ENCODE assay signal across 21 mouse cellular contexts in genomic region chr10:58343552-58343951, GRCm38 (mm10). TPM values are rescaled to one million over a fixed set of nuclear protein-coding genes. Genes with fewer than 3 reads are reported as not detected.
DNase-seq lines count a peak whose midpoint lies in the region; ATAC-seq and TF ChIP-seq lines count a peak whose summit lies in the region.
"Had no signal": no experiment of that assay in that cellular context is flagged by ENCODE, and none has a peak within 500 bp of the region (broad histone marks: within the 10 kb centered on the region; RNA-seq: fewer than 3 reads in every experiment).

No protein-coding gene starts in this region.

- DNase-seq in gastrocnemius, adult 2 months = no peak
- DNase-seq in gastrocnemius, postnatal 4 days (ENCODE audit: low spot score in 2 of 2) = no peak
- no peak for DNase-seq in heart, adult 9 months (ENCODE audit: low spot score in 2 of 2)
- DNase-seq in left cerebral cortex, adult 2 months (ENCODE audit: extremely low spot score in 1 of 2, low spot score in 2 of 2) = no peak
- DNase-seq in left cerebral cortex, adult 18-20 months (ENCODE audit: low spot score in 2 of 2) = no peak
- no peak for DNase-seq in T-cell, adult 2 months (ENCODE audit: low spot score)
- DNase-seq: adrenal gland, postnatal 25 days; cerebellum, adult 9-10 months; kidney, adult 11 months; kidney, postnatal 10 days; layer of hippocampus, postnatal 36 days; lung, adult 18-20 months; right cerebral cortex, adult 18-20 months had no signal

- TF ChIP-seq POLR2A in small intestine, adult 2 months (IDR thresholded peaks at IDR 0.05; ENCODE audit: low read depth, low read length) = no peak

- no peak overlapping the region for H3K4me2 ChIP-seq in heart, embryonic 16.5 days (ENCODE audit: low read depth, low read length)
- H3K4me2 ChIP-seq: forebrain, embryonic 13.5 days; limb, embryonic 13.5 days; liver, embryonic 12.5 days; midbrain, embryonic 11.5 days had no signal

- H3K27ac ChIP-seq in gastrocnemius, adult 2 months = peak overlapping the region; percentile 82
- peak overlapping the region; percentile 91 for H3K27ac ChIP-seq in heart, embryonic 16.5 days (ENCODE audit: low read length)
- H3K27ac ChIP-seq in left cerebral cortex, adult 2 months = 0 out of 2 replicates have a peak overlapping the region, but pooled peaks have one; percentile 40
- peak overlapping the region; percentile 22; the same call in 1 of the 2 replicates for H3K27ac ChIP-seq in small intestine, adult 2 months (ENCODE audit: insufficient read depth, low read depth, low read length)
- H3K27ac ChIP-seq: forebrain, embryonic 13.5 days; heart, embryonic 10.5 days; hindbrain, postnatal 0 days; limb, embryonic 13.5 days; liver, embryonic 12.5 days had no signal

- H3K9me3 ChIP-seq in heart, embryonic 16.5 days (replicated peaks; ENCODE audit: control insufficient read depth, low read length) = no peaks in the 10 kb centered on the region
- H3K9me3 ChIP-seq: forebrain, embryonic 13.5 days; heart, embryonic 10.5 days; limb, embryonic 13.5 days; liver, embryonic 12.5 days had no signal

- intact Hi-C loops in gastrocnemius, adult 2 months (cut with DNase I) = no loop called here
- intact Hi-C loops in left cerebral cortex, adult 2 months (cut with DNase I) = no loop called here

- no peak for TF ChIP-seq CTCF in gastrocnemius, adult 2 months (IDR thresholded peaks at IDR 0.05)
- TF ChIP-seq CTCF in left cerebral cortex, adult 2 months (IDR thresholded peaks at IDR 0.05) = no peak
- no peak for TF ChIP-seq CTCF in small intestine, adult 2 months (IDR thresholded peaks at IDR 0.05; ENCODE audit: extremely low read depth, insufficient read length, insufficient replicate concordance, low read depth, low read length)

- H3K4me1 ChIP-seq in heart, embryonic 16.5 days (ENCODE audit: control insufficient read depth, insufficient read depth, low read length) = peaks cover 32% of the 10 kb centered on the region
- peaks cover 5% of the 10 kb centered on the region; the same call in 1 of the 2 replicates for H3K4me1 ChIP-seq in small intestine, adult 2 months (ENCODE audit: control insufficient read depth, insufficient read depth, insufficient read length, low read length)
- H3K4me1 ChIP-seq: forebrain, embryonic 13.5 days had no signal

- H3K27me3 ChIP-seq in heart, embryonic 16.5 days (ENCODE audit: control insufficient read depth, insufficient read depth, low read length) = no peaks in the 10 kb centered on the region
- H3K27me3 ChIP-seq in small intestine, adult 2 months (ENCODE audit: control insufficient read depth, insufficient read depth, low read length) = no peaks in the 10 kb centered on the region
- H3K27me3 ChIP-seq: forebrain, embryonic 13.5 days; limb, embryonic 13.5 days; liver, embryonic 12.5 days had no signal

- WGBS in heart, embryonic 16.5 days = 86% methylated on average over 3 of the region's 3 CpGs
- 88% methylated on average over 3 of the region's 3 CpGs for WGBS in small intestine, adult 2 months

- no peak overlapping the region for H3K9ac ChIP-seq in heart, embryonic 16.5 days (ENCODE audit: low read length)
- H3K9ac ChIP-seq: forebrain, embryonic 13.5 days; limb, embryonic 13.5 days; liver, embryonic 12.5 days had no signal

- H3K36me3 ChIP-seq in heart, embryonic 16.5 days (ENCODE audit: control insufficient read depth, insufficient read depth) = 0 out of 2 replicates have a peak, but pooled peaks cover 2% of the 10 kb centered on the region
- peaks cover 2% of the 10 kb centered on the region; the same call in 1 of the 2 replicates for H3K36me3 ChIP-seq in small intestine, adult 2 months (ENCODE audit: control insufficient read depth, insufficient read depth, low read length)

- H3K4me3 ChIP-seq in gastrocnemius, adult 2 months = no peak overlapping the region
- H3K4me3 ChIP-seq in heart, embryonic 16.5 days (ENCODE audit: low read length) = no peak overlapping the region
- no peak overlapping the region for H3K4me3 ChIP-seq in left cerebral cortex, adult 2 months
- H3K4me3 ChIP-seq in small intestine, adult 2 months (ENCODE audit: low read depth, low read length) = no peak overlapping the region
- H3K4me3 ChIP-seq: forebrain, embryonic 13.5 days; heart, embryonic 10.5 days; limb, embryonic 13.5 days; liver, embryonic 12.5 days had no signal

- no peak for ATAC-seq in heart, embryonic 16.5 days (replicated peaks; ENCODE audit: extremely low read depth, insufficient read depth, low FRiP score)
- ATAC-seq: forebrain, embryonic 13.5 days; hindbrain, postnatal 0 days; liver, embryonic 12.5 days had no signal

RNA-seq across cellular contexts. Expression of gene Lims1, which starts 20.3 kb away (rescaled TPM):
- 10 to 100 TPM; 36.1 to 54.7 TPM for total RNA-seq in gastrocnemius, adult 2 months (2021)
- total RNA-seq in gastrocnemius, postnatal 4 days (2021) = 100 to 1,000 TPM; 108 to 135 TPM
- polyA plus RNA-seq in heart, embryonic 16.5 days (2015; fragmentation: Nextera tagmentation; extraction: Ambion mirVana) = 163 and 185 TPM in 2 replicates
- 10 to 100 TPM; 22.4 to 22.8 TPM for total RNA-seq in left cerebral cortex, adult 2 months (2021)
- total RNA-seq in left cerebral cortex, adult 18-20 months (2021) = 10 to 100 TPM; 22.1 to 22.7 TPM
- 3.5 and 4.5 TPM in 2 replicates for polyA plus RNA-seq in small intestine, adult 2 months (2012; rRNA removed)

Comparison
In these comparisons a context has a peak if more than half of its experiments do, and no peak if none do; other contexts are left out.
1. H3K27ac ChIP-seq: peak in every context shown above with its lines; median percentile 91 in heart, embryonic 16.5 days; 82 in gastrocnemius, adult 2 months; 40 in left cerebral cortex, adult 2 months; 22 in small intestine, adult 2 months.